Comparison of ENCODE assay signal across 8 mouse cellular contexts in the genomic region with DNA sequence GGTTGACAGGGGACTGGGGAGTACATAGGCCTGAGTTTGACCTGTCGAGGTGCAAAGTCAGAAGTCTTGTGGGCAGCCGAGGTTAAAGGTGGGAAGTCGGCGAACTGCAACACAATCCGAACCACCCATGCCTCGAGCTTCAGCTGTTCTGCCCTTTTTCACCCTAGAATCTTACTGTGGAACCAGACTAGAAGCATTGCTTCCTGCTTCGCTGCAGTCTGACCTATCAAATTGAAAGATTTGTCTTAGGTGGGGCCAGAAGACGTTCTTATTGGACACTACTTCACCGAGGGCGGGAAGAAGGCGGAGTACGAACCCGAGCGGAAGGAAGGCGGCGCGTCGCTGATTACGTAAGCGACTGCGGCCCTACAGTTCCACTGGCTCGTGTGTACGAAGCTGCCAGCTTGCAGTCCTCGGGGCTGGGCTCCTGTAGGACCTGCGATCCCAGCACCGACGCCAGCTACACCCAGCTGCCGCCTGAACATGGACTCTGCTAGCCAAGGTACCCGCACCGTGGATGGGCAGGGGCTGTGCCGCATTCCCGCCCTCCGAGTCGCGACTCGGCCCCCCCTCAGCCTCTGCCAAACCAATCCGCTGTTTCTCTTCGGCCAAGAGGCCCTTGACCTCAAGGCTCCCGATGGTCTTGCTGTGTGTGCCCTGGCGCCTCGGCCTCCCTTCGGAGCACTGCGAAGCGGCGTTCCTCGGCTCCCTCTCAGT. TPM values are rescaled to one million over a fixed set of nuclear protein-coding genes. Genes with fewer than 3 reads are reported as not detected.
DNase-seq lines count a peak whose midpoint lies in the region; ATAC-seq lines count a peak whose summit lies in the region.

Gene Tpd52l2 (plus strand): TSS at position 312 of the 717 bp plus-strand sequence.

- peak; percentile 97 for ATAC-seq in hindbrain, embryonic 11.5 days (ENCODE audit: low FRiP score)

- peaks cover 3% of the 10 kb centered on the region; the same call in 1 of the 2 replicates for H3K36me3 ChIP-seq in hindbrain, embryonic 11.5 days (ENCODE audit: control insufficient read depth, insufficient read depth, low read length)

- H3K4me2 ChIP-seq in hindbrain, embryonic 11.5 days (replicated peaks; ENCODE audit: low read depth, low read length): peak within 1 kb of the TSS; percentile 94

- peak within 1 kb of the TSS; percentile 97 for H3K9ac ChIP-seq in hindbrain, embryonic 11.5 days (ENCODE audit: low read depth, low read length)

- H3K4me3 ChIP-seq in hindbrain, embryonic 11.5 days (ENCODE audit: low read depth, low read length): peak within 1 kb of the TSS; percentile 97

- under 1% methylated on average over 45 of the region's 46 CpGs for WGBS in hindbrain, embryonic 11.5 days

- no peaks in the 10 kb centered on the region for H3K27me3 ChIP-seq in hindbrain, embryonic 11.5 days (ENCODE audit: control insufficient read depth, insufficient read depth, low read length)

- no peaks in the 10 kb centered on the region; the same call in 1 of the 2 replicates for H3K4me1 ChIP-seq in hindbrain, embryonic 11.5 days (replicated peaks; ENCODE audit: control insufficient read depth, insufficient read depth, low read length)

- no peaks in the 10 kb centered on the region for H3K9me3 ChIP-seq in hindbrain, embryonic 11.5 days (ENCODE audit: control insufficient read depth, low read length)

- peak within 1 kb of the TSS; percentile 86 for H3K27ac ChIP-seq in hindbrain, embryonic 11.5 days (ENCODE audit: low read depth, low read length)

- peak; percentile 95 for DNase-seq in Muller cell, postnatal 12 days (ENCODE audit: inconsistent ontology term)
- DNase-seq in cerebellum, adult 9-11 months: peak; percentile 96
- DNase-seq in frontal cortex, adult 2 months (ENCODE audit: extremely low spot score in 1 of 2, low spot score in 1 of 2): peak; percentile 93 to 94
- peak; percentile 95 for DNase-seq in hindbrain, embryonic 11.5 days (ENCODE audit: low spot score)
- DNase-seq in layer of hippocampus, postnatal 10 days (ENCODE audit: low spot score in 2 of 2): peak; percentile 82 to 88
- peak; percentile 97 for DNase-seq in lung, postnatal 10 days
- DNase-seq in ovary, postnatal 36 days (ENCODE audit: low spot score): peak; percentile 88
- peak; percentile 89 for DNase-seq in thymus, postnatal 25 days

RNA-seq across cellular contexts. Expression of gene Tpd52l2, which starts in this region (rescaled TPM):
- 115 and 118 TPM in 2 replicates for polyA plus RNA-seq in frontal cortex, adult 2 months (2012; rRNA removed)
- polyA plus RNA-seq in hindbrain, embryonic 11.5 days (2014; fragmentation: Nextera tagmentation; extraction: Ambion mirVana): 145 and 151 TPM in 2 replicates
- total RNA-seq in layer of hippocampus, postnatal 10 days (2021): 10 to 100 TPM; 75.7 to 87.8 TPM

Comparison
In these comparisons a context has a peak if more than half of its experiments do, and no peak if none do; other contexts are left out.
1. Peak in every context shown above with its lines: DNase-seq, ATAC-seq, H3K4me3 ChIP-seq and H3K27ac ChIP-seq.